Mouse (Mus musculus): Measurements from ENCODE around the gene Lrfn3. TPM values are rescaled to one million over a fixed set of nuclear protein-coding genes. Genes with fewer than 3 reads are reported as not detected.

The Lrfn3 gene
- polyA plus RNA-seq, 1 experiment from 2014 or later: 7.4 TPM

GRCm38 (mm10) chr7:30314721-30315155 is 47.8 kb downstream of the Lrfn3 start, which contains the start of gene Syne4:
Gene Syne4 (plus strand): TSS chr7:30314807.
- Histone ChIP-seq H3K27me3 (ENCODE audit: insufficient read depth, low read length) (no peaks in the 10 kb centered on the region), H3K4me2 (ENCODE audit: low read depth, low read length) (peak within 1 kb of the TSS; percentile 62), H3K9ac (replicated peaks) (peak within 1 kb of the TSS; percentile 53; the same call in 1 of the 2 replicates), H3K4me3 (ENCODE audit: low read depth, low read length) (peak within 1 kb of the TSS; percentile 41), H3K9me3 (ENCODE audit: low read length) (no peaks in the 10 kb centered on the region), H3K27ac (ENCODE audit: low read depth) (peak within 1 kb of the TSS; percentile 84), H3K36me3 (replicated peaks; ENCODE audit: insufficient read depth, low read length) (no peaks in the 10 kb centered on the region), H3K4me1 (ENCODE audit: insufficient read depth) (peaks cover 3% of the 10 kb centered on the region; the same call in 1 of the 2 replicates)
- WGBS (ENCODE audit: insufficient replicate concordance): 10% methylated on average over 8 of the region's 9 CpGs
- TF ChIP-seq EP300 (IDR thresholded peaks at IDR 0.05; ENCODE audit: low read depth) (no peak), CTCF (IDR thresholded peaks at IDR 0.05; ENCODE audit: low read depth) (no peak)
- no peak for ATAC-seq
- no peak for DNase-seq

DNA sequence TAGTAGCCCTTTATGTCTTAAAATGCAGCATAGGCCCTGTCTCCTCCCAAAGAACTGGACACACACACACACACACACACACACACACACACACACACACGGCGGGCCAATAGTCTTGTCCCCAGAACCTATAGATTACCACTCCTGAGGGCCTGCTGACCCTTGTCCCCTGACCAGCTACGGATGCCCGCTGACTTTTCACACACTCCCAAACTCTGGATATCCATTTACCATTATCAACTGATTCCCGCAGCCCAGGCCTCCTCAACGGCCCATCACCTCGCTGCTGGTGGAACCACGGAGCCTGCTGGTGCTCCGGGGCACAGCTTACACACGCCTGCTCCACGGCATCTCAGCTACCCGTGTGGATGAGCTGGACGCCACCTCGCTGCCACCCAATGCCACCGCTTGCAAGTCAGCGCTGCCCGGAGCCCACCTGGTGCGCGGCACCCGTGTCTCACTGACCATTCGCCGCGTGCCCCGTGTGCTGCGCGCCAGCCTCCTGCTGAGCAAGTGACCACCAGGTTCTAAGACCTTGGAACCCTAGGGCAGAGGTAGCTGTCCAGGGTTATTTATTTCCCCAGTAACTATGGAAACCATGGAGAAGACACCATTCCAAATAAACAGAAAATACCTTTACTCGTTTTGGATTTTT is 48.8 kb downstream of the Lrfn3 start:
- peak overlapping the region; percentile 41 for H3K4me3 ChIP-seq (ENCODE audit: low read depth, low read length)
- peak; percentile 81 for ATAC-seq

GRCm38 (mm10) chr7:30310136-30310535 is 52.4 kb downstream of the Lrfn3 start:
- no peak for ATAC-seq
- no peaks in the 10 kb centered on the region for H3K27me3 ChIP-seq (ENCODE audit: insufficient read depth, low read length)
- no peak for DNase-seq
- no peak overlapping the region for H3K27ac ChIP-seq (ENCODE audit: low read depth)
- H3K4me1 ChIP-seq (ENCODE audit: insufficient read depth): peaks cover 16% of the 10 kb centered on the region
- WGBS (ENCODE audit: insufficient replicate concordance): 80% methylated on average over 12 of the region's 12 CpGs
- TF ChIP-seq CTCF (IDR thresholded peaks at IDR 0.05; ENCODE audit: low read depth) (no peak), EP300 (IDR thresholded peaks at IDR 0.05; ENCODE audit: low read depth) (no peak)
- no peaks in the 10 kb centered on the region for H3K9me3 ChIP-seq (ENCODE audit: low read length)
- H3K9ac ChIP-seq (replicated peaks): no peak overlapping the region
- H3K4me2 ChIP-seq (ENCODE audit: low read depth, low read length): no peak overlapping the region
- H3K4me3 ChIP-seq (ENCODE audit: low read depth, low read length): no peak overlapping the region
- H3K36me3 ChIP-seq (replicated peaks; ENCODE audit: insufficient read depth, low read length): no peaks in the 10 kb centered on the region

More for the DNA sequence above, 48.8 kb downstream of the Lrfn3 start:
- WGBS (ENCODE audit: insufficient replicate concordance): 61% methylated on average over 27 of the region's 27 CpGs
- Histone ChIP-seq H3K4me2 (ENCODE audit: low read depth, low read length) (peak overlapping the region; percentile 62), H3K36me3 (replicated peaks; ENCODE audit: insufficient read depth, low read length) (no peaks in the 10 kb centered on the region), H3K27ac (ENCODE audit: low read depth) (peak overlapping the region; percentile 84), H3K9ac (replicated peaks) (peak overlapping the region; percentile 53; the same call in 1 of the 2 replicates), H3K27me3 (ENCODE audit: insufficient read depth, low read length) (no peaks in the 10 kb centered on the region), H3K4me1 (ENCODE audit: insufficient read depth) (peaks cover 11% of the 10 kb centered on the region), H3K9me3 (ENCODE audit: low read length) (no peaks in the 10 kb centered on the region)
- peak; percentile 58 for DNase-seq
- TF ChIP-seq EP300 (IDR thresholded peaks at IDR 0.05; ENCODE audit: low read depth): no peak
- no peak for TF ChIP-seq CTCF (IDR thresholded peaks at IDR 0.05; ENCODE audit: low read depth)

- H3K36me3 ChIP-seq (replicated peaks; ENCODE audit: insufficient read depth, low read length): no peaks in the 10 kb centered on the region
- H3K4me2 ChIP-seq (ENCODE audit: low read depth, low read length): peak overlapping the region; percentile 91
- 55% methylated on average over 15 of the region's 15 CpGs for WGBS (ENCODE audit: insufficient replicate concordance)
- H3K27me3 ChIP-seq (ENCODE audit: insufficient read depth, low read length): no peaks in the 10 kb centered on the region
- H3K4me1 ChIP-seq (ENCODE audit: insufficient read depth): peaks cover 16% of the 10 kb centered on the region
- H3K4me3 ChIP-seq (ENCODE audit: low read depth, low read length): peak overlapping the region; percentile 49
- ATAC-seq (no peak), DNase-seq (no peak)
- no peak overlapping the region for H3K27ac ChIP-seq (ENCODE audit: low read depth)
- H3K9me3 ChIP-seq (ENCODE audit: low read length): no peaks in the 10 kb centered on the region
- TF ChIP-seq EP300 (IDR thresholded peaks at IDR 0.05; ENCODE audit: low read depth) (no peak), CTCF (IDR thresholded peaks at IDR 0.05; ENCODE audit: low read depth) (no peak)
- peak overlapping the region; percentile 62 for H3K9ac ChIP-seq (replicated peaks)
Observed at GRCm38 (mm10) chr7:30309395-30310129, 53.0 kb downstream of the Lrfn3 start.

GRCm38 (mm10) chr7:30308076-30309005 is 54.2 kb downstream of the Lrfn3 start, which contains the start of gene Alkbh6:
Gene Alkbh6 (plus strand): TSS chr7:30308717.
- TF ChIP-seq EP300 (IDR thresholded peaks at IDR 0.05; ENCODE audit: low read depth) (no peak), CTCF (IDR thresholded peaks at IDR 0.05; ENCODE audit: low read depth) (no peak)
- DNase-seq (peak; percentile 88), ATAC-seq (peak; percentile 100)
- Histone ChIP-seq H3K9me3 (ENCODE audit: low read length) (no peaks in the 10 kb centered on the region), H3K4me1 (ENCODE audit: insufficient read depth) (peaks cover 14% of the 10 kb centered on the region), H3K9ac (replicated peaks) (peak within 1 kb of the TSS; percentile 62), H3K4me3 (ENCODE audit: low read depth, low read length) (peak within 1 kb of the TSS; percentile 49), H3K36me3 (replicated peaks; ENCODE audit: insufficient read depth, low read length) (no peaks in the 10 kb centered on the region), H3K4me2 (ENCODE audit: low read depth, low read length) (peak within 1 kb of the TSS; percentile 91), H3K27me3 (ENCODE audit: insufficient read depth, low read length) (no peaks in the 10 kb centered on the region), H3K27ac (ENCODE audit: low read depth) (peak within 1 kb of the TSS; percentile 78)
- 4% methylated on average over 27 of the region's 27 CpGs for WGBS (ENCODE audit: insufficient replicate concordance)

Data from liver, postnatal 0 days (tissue).